Mouse (Mus musculus) lung, postnatal 0 days (tissue): ENCODE data around the gene Brsk2. TPM values are rescaled to one million over a fixed set of nuclear protein-coding genes. Genes with fewer than 3 reads are reported as not detected.
A peak's percentile ranks its signal among the peaks of the same experiment; 100 is the strongest.

Source experiments
- ATAC-seq: fragments of 200-750 bp; cut with Nextera tagmentation; 2 replicates; pipeline ENCODE4 v1.8.0; 2017; ENCODE audit warnings: moderate library complexity
- DNase-seq: peaks from one replicate; pipeline ENCODE4 v3.0.0-alpha.2; 2016; ENCODE audit warnings: low spot score
- H3K27ac ChIP-seq: fragments of 300-500 bp; sonication (generic); 2 replicates; pipeline ENCODE4 v1.5.1; 2014; ENCODE audit warnings: antibody characterized with exemption, mild to moderate bottlenecking, low read length, mixed read lengths
- H3K27me3 ChIP-seq: fragments of 300-500 bp; sonication (generic); replicated peaks from 2 replicates; pipeline ENCODE4 v1.6.1; 2014; ENCODE audit warnings: low read length, mixed read lengths; ENCODE audit not compliant: insufficient read depth
- H3K36me3 ChIP-seq: fragments of 300-500 bp; sonication (generic); 2 replicates; pipeline ENCODE4 v1.6.1; 2014; ENCODE audit warnings: low read length, mixed read lengths; ENCODE audit not compliant: insufficient read depth
- H3K4me1 ChIP-seq: fragments of 300-500 bp; sonication (generic); 2 replicates; pipeline ENCODE4 v1.6.1; 2014; ENCODE audit warnings: antibody characterized with exemption, low read depth, low read length, mixed read lengths; ENCODE audit not compliant: insufficient read depth
- H3K4me2 ChIP-seq: fragments of 300-500 bp; sonication (generic); replicated peaks from 2 replicates; pipeline ENCODE4 v1.6.1; 2014; ENCODE audit warnings: low read depth, mild to moderate bottlenecking, low read length, moderate library complexity, mixed read lengths
- H3K4me3 ChIP-seq: fragments of 300-500 bp; sonication (generic); 2 replicates; pipeline ENCODE4 v1.5.1; 2014; ENCODE audit warnings: low read depth, low read length
- H3K9ac ChIP-seq: fragments of 300-500 bp; sonication (generic); replicated peaks from 2 replicates; pipeline ENCODE4 v1.6.1; 2014; ENCODE audit warnings: low read depth, mild to moderate bottlenecking
- H3K9me3 ChIP-seq: fragments of 300-500 bp; sonication (generic); 2 replicates; pipeline ENCODE4 v1.6.1; 2016; ENCODE audit warnings: low read length, mixed read lengths
- CTCF ChIP-seq: IDR thresholded peaks from 2 replicates; pipeline ENCODE4 v1.5.1; 2016; ENCODE audit warnings: antibody characterized with exemption, mild to moderate bottlenecking
- EP300 ChIP-seq: IDR thresholded peaks from 2 replicates; pipeline ENCODE4 v1.6.1; 2016; ENCODE audit warnings: antibody characterized with exemption, mild to moderate bottlenecking, control low read depth
- WGBS: fragments of 180-500 bp; shearing (Covaris S2); extraction: QIAGEN DNeasy Blood & Tissue Kit; methylation state at CpG from one replicate; pipeline ENCODE4 v1.1.7; 2014; 5-methylcytosine and 5-hydroxymethylcytosine counted together
- polyA plus RNA-seq: library from polyadenylated mRNA; unstranded; fragments of >200 nt; fragmentation: Nextera tagmentation; extraction: Ambion mirVana; gene quantifications from 2 replicates; pipeline ENCODE4 v1.2.1, GENCODE M21; 2015

Brsk2 gene
- polyA plus RNA-seq, 1 experiment from 2014 or later: 0.39 TPM

GRCm38 (mm10) chr7:141945927-141946326, 3.6 kb upstream of the Brsk2 start:
- no peak overlapping the region for H3K27ac ChIP-seq
- H3K27me3 ChIP-seq: peaks cover 33% of the 10 kb centered on the region
- no peak overlapping the region for H3K4me3 ChIP-seq
- TF ChIP-seq EP300 (no peak), CTCF (peak; percentile 32)
- no peaks in the 10 kb centered on the region for H3K9me3 ChIP-seq
- no peaks in the 10 kb centered on the region for H3K36me3 ChIP-seq
- H3K4me1 ChIP-seq: no peaks in the 10 kb centered on the region
- no peak for DNase-seq
- H3K9ac ChIP-seq: no peak overlapping the region
- H3K4me2 ChIP-seq: no peak overlapping the region
- ATAC-seq: no peak
- WGBS: 29% methylated on average over 7 of the region's 7 CpGs

GRCm38 (mm10) chr7:141947512-141947911, 2.0 kb upstream of the Brsk2 start:
- TF ChIP-seq EP300 (no peak), CTCF (no peak)
- no peak for DNase-seq
- Histone ChIP-seq H3K27me3 (peaks cover 44% of the 10 kb centered on the region), H3K4me3 (no peak overlapping the region), H3K4me2 (no peak overlapping the region), H3K9me3 (no peaks in the 10 kb centered on the region), H3K4me1 (no peaks in the 10 kb centered on the region), H3K27ac (no peak overlapping the region), H3K9ac (no peak overlapping the region), H3K36me3 (no peaks in the 10 kb centered on the region)
- no peak for ATAC-seq

- WGBS: 69% methylated on average over 1 of the region's 1 CpGs
- Histone ChIP-seq H3K4me1 (no peaks in the 10 kb centered on the region), H3K4me2 (no peak overlapping the region), H3K4me3 (no peak overlapping the region), H3K27ac (no peak overlapping the region), H3K36me3 (no peaks in the 10 kb centered on the region), H3K9me3 (no peaks in the 10 kb centered on the region), H3K9ac (no peak overlapping the region), H3K27me3 (peaks cover 44% of the 10 kb centered on the region)
- ATAC-seq: no peak
- TF ChIP-seq EP300 (no peak), CTCF (peak; percentile 48)
- no peak for DNase-seq
These were observed 1.5 kb upstream of the Brsk2 start for GRCm38 (mm10) chr7:141948045-141948444.

- peak; percentile 50 for ATAC-seq
- Histone ChIP-seq H3K4me1 (no peaks in the 10 kb centered on the region), H3K9ac (no peak overlapping the region), H3K4me3 (peak overlapping the region; percentile 39), H3K27me3 (peaks cover 47% of the 10 kb centered on the region), H3K9me3 (no peaks in the 10 kb centered on the region), H3K4me2 (peak overlapping the region; percentile 77), H3K27ac (no peak overlapping the region), H3K36me3 (no peaks in the 10 kb centered on the region)
- no peak for DNase-seq
- no peak for TF ChIP-seq EP300
- no peak for TF ChIP-seq CTCF
- 0% methylated on average over 25 of the region's 54 CpGs for WGBS
These were observed 200 bp downstream of the Brsk2 start for GRCm38 (mm10) chr7:141949799-141950103.

GRCm38 (mm10) chr7:141950104-141951013, 808 bp downstream of the Brsk2 start:
- H3K27me3 ChIP-seq: peaks cover 47% of the 10 kb centered on the region
- H3K4me3 ChIP-seq: peak overlapping the region; percentile 39
- H3K36me3 ChIP-seq: no peaks in the 10 kb centered on the region
- DNase-seq (peak; percentile 6), ATAC-seq (no peak; the same call in 1 of the 2 replicates)
- WGBS: 2% methylated on average over 38 of the region's 84 CpGs
- TF ChIP-seq CTCF (peak; percentile 33), EP300 (no peak)
- no peak overlapping the region for H3K27ac ChIP-seq
- peak overlapping the region; percentile 77 for H3K4me2 ChIP-seq
- H3K9me3 ChIP-seq: no peaks in the 10 kb centered on the region
- H3K9ac ChIP-seq: no peak overlapping the region
- H3K4me1 ChIP-seq: no peaks in the 10 kb centered on the region

GRCm38 (mm10) chr7:141951821-141952220, 2.3 kb downstream of the Brsk2 start:
- 87% methylated on average over 4 of the region's 4 CpGs for WGBS
- Histone ChIP-seq H3K27ac (no peak overlapping the region), H3K4me3 (no peak overlapping the region), H3K9ac (no peak overlapping the region), H3K9me3 (no peaks in the 10 kb centered on the region), H3K27me3 (peaks cover 47% of the 10 kb centered on the region), H3K4me2 (no peak overlapping the region), H3K4me1 (no peaks in the 10 kb centered on the region), H3K36me3 (no peaks in the 10 kb centered on the region)
- DNase-seq (no peak), ATAC-seq (no peak)
- TF ChIP-seq CTCF (no peak), EP300 (no peak)
